Mouse (Mus musculus) CH12.LX (cell line): ENCODE measurements around the gene Arhgef19.

Source experiments
- CTCF ChIP-seq, 2 experiments: IDR thresholded peaks in 1 of 2; conservative IDR thresholded peaks in 1 of 2; 2 replicates each; pipeline ENCODE4 v1.5.1; 2011 to 2012; ENCODE audit warnings: low read depth in 2 of 2, low read length in 2 of 2, improper control_type of control experiment in 1 of 2, inconsistent platforms in 1 of 2, mild to moderate bottlenecking in 1 of 2, moderate library complexity in 1 of 2
- EP300 ChIP-seq: IDR thresholded peaks from 2 replicates; pipeline ENCODE4 v1.6.1; 2011; ENCODE audit warnings: low read length, improper control_type of control experiment
- JUND ChIP-seq: conservative IDR thresholded peaks from 2 replicates; pipeline ENCODE4 v1.6.1; 2011; ENCODE audit warnings: low read depth, low read length, improper control_type of control experiment
- MAX ChIP-seq: IDR thresholded peaks from 2 replicates; pipeline ENCODE4 v1.6.1; 2011; ENCODE audit warnings: low read length, improper control_type of control experiment
- NELFE ChIP-seq: IDR thresholded peaks from 2 replicates; pipeline ENCODE4 v1.6.1; 2011; ENCODE audit warnings: low read depth, low read length, improper control_type of control experiment
- TBP ChIP-seq: conservative IDR thresholded peaks from 2 replicates; pipeline ENCODE4 v1.6.1; 2011; ENCODE audit warnings: low read depth, low read length, improper control_type of control experiment
- ZKSCAN1 ChIP-seq: IDR thresholded peaks from 2 replicates; pipeline ENCODE4 v1.6.1; 2012; ENCODE audit warnings: low read depth, inconsistent platforms, low read length, improper control_type of control experiment, borderline replicate concordance
- ZMIZ1 ChIP-seq: IDR thresholded peaks from 2 replicates; pipeline ENCODE4 v1.6.1; 2012; ENCODE audit warnings: low read depth, mild to moderate bottlenecking, inconsistent platforms, low read length, improper control_type of control experiment

GRCm38 (mm10) chr4:141213342-141213741 is 26.0 kb upstream of the Arhgef19 start:
- TF ChIP-seq CTCF (conservative IDR thresholded peaks at IDR 0.05 in 1 of 2, IDR thresholded peaks at IDR 0.05 in 1 of 2; ENCODE audit: low read depth in 2 of 2, low read length in 2 of 2) (no peak), TBP (no peak), EP300 (no peak), JUND (no peak), NELFE (no peak), ZMIZ1 (no peak), MAX (no peak), ZKSCAN1 (no peak)
